Mouse (Mus musculus): ENCODE measurements around the gene Dedd2.

Dedd2 gene

GRCm38 (mm10) chr7:25246079-25246758, 25.8 kb upstream of the Dedd2 start:
- peak; percentile 47 for DNase-seq

- DNase-seq, result peak; percentile 16
These were observed 24.4 kb upstream of the Dedd2 start for GRCm38 (mm10) chr7:25244562-25245369.

- DNase-seq, result peak; percentile 6
These were observed 22.9 kb upstream of the Dedd2 start for GRCm38 (mm10) chr7:25243361-25243760.

- DNase-seq, result peak; percentile 61
These were observed 20.6 kb upstream of the Dedd2 start for GRCm38 (mm10) chr7:25241062-25241461.

GRCm38 (mm10) chr7:25240631-25241030, 20.2 kb upstream of the Dedd2 start:
- DNase-seq, result peak; percentile 21

- DNase-seq, result peak; percentile 91
These were observed 18.6 kb upstream of the Dedd2 start for GRCm38 (mm10) chr7:25238829-25239623.

- DNase-seq, result peak; percentile 97
These were observed 17.7 kb upstream of the Dedd2 start for GRCm38 (mm10) chr7:25238015-25238706.

GRCm38 (mm10) chr7:25237249-25238014, 17.0 kb upstream of the Dedd2 start, which contains the start of gene Gsk3a:
TSS of gene Gsk3a (minus strand) at chr7:25237851.
- DNase-seq, result peak; percentile 98

- DNase-seq, result peak; percentile 11
These were observed 15.1 kb upstream of the Dedd2 start for GRCm38 (mm10) chr7:25235526-25235925.

GRCm38 (mm10) chr7:25233061-25233460, 12.6 kb upstream of the Dedd2 start:
- peak; percentile 4 for DNase-seq

- DNase-seq, result no peak
These were observed 11.8 kb upstream of the Dedd2 start for GRCm38 (mm10) chr7:25232101-25232648.

GRCm38 (mm10) chr7:25230690-25231285, 10.4 kb upstream of the Dedd2 start:
- no peak for DNase-seq

GRCm38 (mm10) chr7:25227523-25228300, 7.3 kb upstream of the Dedd2 start:
- DNase-seq, result peak; percentile 79

- DNase-seq, result no peak
These were observed 2.0 kb upstream of the Dedd2 start for GRCm38 (mm10) chr7:25222275-25222967.

- peak; percentile 98 for DNase-seq
These were observed 878 bp upstream of the Dedd2 start, which contains the start of gene Zfp526 for GRCm38 (mm10) chr7:25221102-25221883. TSS of gene Zfp526 (plus strand) at chr7:25221425.

- peak; percentile 97 for DNase-seq
These were observed 509 bp downstream of the Dedd2 start for GRCm38 (mm10) chr7:25219756-25220456.

- no peak for DNase-seq
These were observed 1.0 kb downstream of the Dedd2 start for GRCm38 (mm10) chr7:25219416-25219750.
